Mouse (Mus musculus) liver (tissue): ENCODE results near the gene Acer3.
A peak's percentile ranks its signal among the peaks of the same experiment; 100 is the strongest.

ENCODE experiments used
- DNase-seq: peaks from one replicate; pipeline ENCODE4 v3.0.0-alpha.2; 2020; ENCODE audit warnings: mixed read lengths

Acer3 gene

DNA sequence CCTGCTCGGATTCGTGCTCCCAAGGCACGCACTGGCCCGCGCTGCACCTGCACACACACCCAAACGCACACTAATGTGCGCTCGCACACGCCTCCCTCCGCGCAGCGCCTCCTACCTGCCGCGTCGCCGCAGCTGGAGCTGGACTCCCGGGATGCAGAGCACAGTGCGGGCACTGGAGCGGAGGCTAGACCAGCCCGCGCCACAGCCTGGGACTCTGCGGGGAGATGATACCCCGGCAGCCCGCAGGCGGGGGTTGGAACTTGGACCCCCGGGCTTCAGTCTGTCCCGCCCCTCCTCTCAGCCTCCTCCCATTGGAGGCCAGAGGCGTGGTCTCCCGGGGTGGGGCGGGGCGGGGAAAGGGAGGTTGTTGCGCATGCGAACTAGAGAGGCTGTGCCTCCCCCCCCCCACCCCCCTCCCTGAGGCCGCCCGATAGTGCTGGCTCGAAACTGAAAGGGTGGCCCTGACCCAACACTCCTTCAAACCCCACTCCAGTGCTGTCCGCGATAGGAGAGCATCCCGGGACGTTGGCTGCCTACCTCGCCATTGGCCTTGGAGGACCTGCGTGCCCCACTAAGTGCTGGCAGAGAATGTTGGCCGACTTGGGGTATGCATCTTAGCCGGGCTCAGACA is 143.0 kb downstream of the Acer3 start, which contains the start of gene Capn5:
TSS of gene Capn5 (minus strand) at position 346 of the 631 bp plus-strand sequence.
- DNase-seq, result peak; percentile 96

DNA sequence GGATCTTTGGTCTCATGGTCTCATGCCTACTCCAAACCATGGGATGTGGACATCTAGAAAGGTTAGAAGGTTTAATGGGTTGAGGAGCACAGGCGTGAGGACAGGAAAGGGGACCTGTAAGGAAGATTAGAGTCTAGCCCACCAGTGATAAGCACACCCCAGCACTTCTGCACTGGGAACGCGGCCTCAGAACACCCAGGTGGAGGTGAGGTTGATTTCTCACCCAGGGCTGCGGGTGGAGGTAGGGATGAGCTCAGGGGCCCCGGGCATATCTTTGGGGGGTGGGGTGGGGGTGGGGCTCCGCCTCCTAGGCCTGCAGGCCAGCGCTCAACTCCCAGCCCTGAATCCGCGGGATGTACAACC is 143.5 kb downstream of the Acer3 start:
- no peak for DNase-seq

- DNase-seq, result no peak
Observed at GRCm38 (mm10) chr7:98177071-98177485, 143.9 kb downstream of the Acer3 start.

- peak; percentile 83 for DNase-seq
Observed at GRCm38 (mm10) chr7:98176322-98177070, 144.5 kb downstream of the Acer3 start.

- peak; percentile 92 for DNase-seq
Observed at GRCm38 (mm10) chr7:98174883-98175755, 145.9 kb downstream of the Acer3 start.

DNA sequence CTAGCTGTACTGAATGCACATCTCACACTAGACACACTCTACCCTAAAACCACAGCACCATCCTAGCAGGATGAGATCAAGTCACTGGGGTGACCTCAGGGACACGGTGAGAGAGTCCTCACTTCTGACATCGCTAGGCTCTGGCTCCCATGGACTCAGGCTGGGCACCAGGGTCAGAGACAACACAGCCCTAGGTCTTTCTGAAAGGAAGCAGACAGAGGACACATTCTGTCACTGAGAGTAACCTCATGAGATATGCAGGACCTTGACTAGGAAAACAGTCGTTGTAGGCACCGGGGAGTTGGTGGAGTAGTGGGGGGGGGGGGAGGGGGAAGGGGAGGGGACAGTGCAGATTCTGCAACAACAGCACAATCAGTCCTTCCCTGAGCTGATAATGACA is 147.6 kb downstream of the Acer3 start:
- DNase-seq, result no peak

- no peak for DNase-seq
Observed at GRCm38 (mm10) chr7:98172661-98173060, 148.3 kb downstream of the Acer3 start.

DNA sequence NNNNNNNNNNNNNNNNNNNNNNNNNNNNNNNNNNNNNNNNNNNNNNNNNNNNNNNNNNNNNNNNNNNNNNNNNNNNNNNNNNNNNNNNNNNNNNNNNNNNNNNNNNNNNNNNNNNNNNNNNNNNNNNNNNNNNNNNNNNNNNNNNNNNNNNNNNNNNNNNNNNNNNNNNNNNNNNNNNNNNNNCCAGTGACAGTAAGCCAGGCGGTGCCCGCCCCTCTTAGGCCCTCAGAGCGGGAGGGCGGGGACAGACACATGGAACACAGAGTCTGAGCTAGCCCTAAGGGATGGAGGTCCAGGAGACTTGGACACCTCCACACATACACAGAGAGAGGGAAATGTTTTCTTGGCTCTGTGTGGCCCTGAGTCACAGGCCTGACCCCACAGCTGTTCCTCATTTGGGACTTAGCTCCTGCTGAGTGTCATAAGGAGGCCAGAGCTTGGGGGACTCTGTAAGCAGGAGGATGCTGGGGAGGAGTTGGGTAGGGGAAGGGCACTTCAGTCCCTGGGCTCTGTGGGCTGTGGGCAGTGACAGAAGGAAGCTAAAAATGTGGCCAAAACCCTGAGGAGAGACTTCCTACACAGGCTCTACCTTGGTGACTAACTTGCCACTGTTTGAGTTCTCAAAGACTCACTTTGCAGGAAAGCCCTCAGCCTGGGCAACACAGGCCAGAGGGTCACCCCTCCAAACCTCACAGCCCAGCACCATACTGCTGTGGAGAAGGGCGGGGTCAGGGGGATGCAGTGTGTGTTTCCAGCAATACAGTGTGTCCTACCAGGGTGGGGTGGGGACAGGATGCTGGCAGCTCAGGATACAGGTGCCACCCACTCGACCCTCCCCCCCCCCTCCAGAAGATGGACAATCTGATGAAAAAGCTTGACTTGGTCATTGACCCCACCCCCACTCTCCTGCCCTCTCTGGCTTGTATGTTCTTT is 149.6 kb downstream of the Acer3 start:
- DNase-seq, result peak; percentile 94

DNA sequence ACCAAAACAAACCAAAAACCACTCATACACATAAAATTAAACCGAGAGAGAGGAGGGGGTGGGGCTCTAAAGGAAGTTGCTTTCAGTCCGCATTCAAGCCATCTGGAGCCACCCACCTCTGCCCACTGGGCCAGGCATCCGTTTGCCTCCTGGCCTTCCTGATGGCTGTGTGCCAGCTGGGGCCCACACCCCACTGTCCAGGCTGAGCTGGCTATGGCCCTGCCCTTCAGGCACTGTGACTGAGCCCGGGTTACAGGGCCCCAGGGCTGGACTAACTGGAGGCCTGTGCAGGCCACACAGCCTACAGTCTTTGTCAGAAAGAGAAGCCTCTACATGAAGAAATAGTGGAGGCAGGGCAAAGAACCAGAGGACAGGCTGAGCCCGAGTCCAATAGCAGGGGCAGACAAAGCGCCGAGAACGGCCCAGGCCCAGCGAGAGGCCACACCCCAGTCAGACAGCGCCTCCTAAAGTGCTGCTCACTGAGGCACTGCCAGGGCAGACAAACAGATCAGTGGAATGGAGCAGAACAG is 155.9 kb downstream of the Acer3 start:
- DNase-seq, result peak; percentile 71

- no peak for DNase-seq
Observed at GRCm38 (mm10) chr7:98164382-98164998, 156.5 kb downstream of the Acer3 start.

DNA sequence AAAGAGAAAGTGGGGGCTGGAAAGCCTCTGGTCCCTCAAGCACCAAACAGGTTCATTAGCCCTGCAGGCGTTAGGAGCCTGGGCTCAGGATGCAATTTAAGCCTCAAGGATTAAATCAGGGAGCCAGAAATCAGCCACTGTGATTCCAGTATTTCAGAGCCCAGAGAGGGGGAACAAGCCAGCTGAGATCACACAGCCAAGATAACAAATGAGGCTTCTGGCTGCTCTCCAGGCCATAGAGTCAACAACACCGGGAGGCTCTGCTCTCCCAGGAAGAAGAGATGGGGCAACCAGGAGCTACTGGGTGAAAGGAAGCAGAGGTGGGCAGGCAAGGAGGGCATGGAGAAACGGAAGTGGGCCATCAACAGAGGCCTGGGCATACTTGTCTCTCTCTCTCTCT is 157.3 kb downstream of the Acer3 start:
- no peak for DNase-seq

- no peak for DNase-seq
Observed at GRCm38 (mm10) chr7:98162239-98162638, 158.8 kb downstream of the Acer3 start.

GRCm38 (mm10) chr7:98160041-98160740 is 160.8 kb downstream of the Acer3 start:
- no peak for DNase-seq

DNA sequence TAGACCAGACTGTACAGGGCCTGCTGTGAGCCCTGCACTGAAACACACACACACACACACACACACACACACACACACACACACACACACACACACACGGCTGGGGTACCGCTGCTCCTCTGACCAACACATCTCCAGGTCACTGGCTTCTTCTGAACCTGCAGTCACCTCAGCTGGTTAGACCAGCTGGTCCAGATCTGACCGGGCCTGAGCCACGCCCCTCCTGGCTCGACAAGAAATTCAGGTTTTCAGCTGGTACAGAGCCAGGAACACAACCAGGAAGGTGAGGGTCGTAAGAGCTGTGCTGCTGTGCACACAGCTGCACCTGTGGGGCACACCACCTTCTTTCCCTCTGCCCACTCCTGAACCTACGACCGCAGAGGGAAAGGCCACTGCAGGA is 162.5 kb downstream of the Acer3 start:
- peak; percentile 65 for DNase-seq

DNA sequence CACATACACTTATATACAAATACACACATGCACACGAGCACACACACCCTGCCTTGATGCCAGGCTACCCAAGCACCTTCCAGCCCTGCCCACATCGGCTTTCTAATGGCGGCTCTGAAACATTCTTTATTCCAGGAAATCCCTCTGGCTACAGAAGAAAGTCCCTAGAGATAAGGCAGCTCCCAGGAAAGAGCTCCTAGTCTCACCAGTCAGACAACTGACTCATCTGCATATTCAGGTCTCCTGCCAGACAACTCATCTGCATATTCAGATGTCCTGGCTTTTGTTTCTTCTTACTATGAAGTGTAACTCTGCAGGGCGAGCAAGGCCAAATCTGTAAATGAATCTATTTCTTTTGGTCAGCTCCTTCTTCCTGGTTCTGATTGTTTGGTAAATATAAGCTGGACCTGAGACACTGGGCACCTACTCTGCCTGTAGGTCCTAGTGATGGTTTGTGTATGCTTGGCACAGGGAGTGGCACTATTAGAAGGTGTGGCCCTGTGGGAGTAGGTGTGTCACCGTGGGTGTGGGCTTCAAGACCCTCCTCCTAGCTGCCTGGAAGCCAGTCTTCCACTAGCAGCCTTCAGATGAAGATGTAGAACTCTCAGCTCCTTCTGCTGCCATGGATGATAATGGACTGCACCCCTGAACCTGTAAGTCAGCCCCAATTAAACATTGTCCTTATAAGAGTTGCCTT is 163.2 kb downstream of the Acer3 start:
- DNase-seq, result peak; percentile 63
